Mouse (Mus musculus): ENCODE results near the gene Plin2.

- TF ChIP-seq POLR2A (IDR thresholded peaks at IDR 0.05; ENCODE audit: insufficient read depth, low read depth, low read length), result no peak
- no peak for TF ChIP-seq CTCF (IDR thresholded peaks at IDR 0.05)
- TF ChIP-seq EP300 (IDR thresholded peaks at IDR 0.05; ENCODE audit: insufficient read depth, low read depth, low read length), result no peak
These were observed 49.4 kb downstream of the Plin2 start for GRCm38 (mm10) chr4:86620506-86620905.
